Mouse (Mus musculus) embryo, embryonic 10 days (tissue): ENCODE measurements around the gene Zic5.

ENCODE experiments used
- DNase-seq: peaks from one replicate; pipeline ENCODE4 v3.0.0-alpha.2; 2015; ENCODE audit warnings: low spot score

Gene Zic5

GRCm38 (mm10) chr14:122479461-122480109 is 14.1 kb upstream of the Zic5 start:
- DNase-seq = no peak

- DNase-seq = peak; percentile 62
Observed at GRCm38 (mm10) chr14:122478574-122479011, 13.1 kb upstream of the Zic5 start.

- DNase-seq = no peak
Observed at GRCm38 (mm10) chr14:122477971-122478573, 12.6 kb upstream of the Zic5 start.

- no peak for DNase-seq
Observed at GRCm38 (mm10) chr14:122477261-122477671, 11.8 kb upstream of the Zic5 start.

GRCm38 (mm10) chr14:122476822-122477215 is 11.3 kb upstream of the Zic5 start:
- DNase-seq = no peak

- peak; percentile 57 for DNase-seq
Observed at GRCm38 (mm10) chr14:122476041-122476821, 10.8 kb upstream of the Zic5 start.

GRCm38 (mm10) chr14:122475557-122476040 is 10.1 kb upstream of the Zic5 start:
- peak; percentile 40 for DNase-seq

GRCm38 (mm10) chr14:122474891-122475556 is 9.5 kb upstream of the Zic5 start, which contains the start of gene Zic2:
Zic2 (plus strand) TSS chr14:122475435.
- DNase-seq = peak; percentile 81

- DNase-seq = peak; percentile 90
Observed at GRCm38 (mm10) chr14:122474041-122474890, 8.8 kb upstream of the Zic5 start.

GRCm38 (mm10) chr14:122473211-122473751 is 7.8 kb upstream of the Zic5 start:
- DNase-seq = peak; percentile 28

GRCm38 (mm10) chr14:122472647-122473046 is 7.2 kb upstream of the Zic5 start:
- DNase-seq = no peak

- DNase-seq = peak; percentile 56
Observed at GRCm38 (mm10) chr14:122472161-122472560, 6.7 kb upstream of the Zic5 start.

GRCm38 (mm10) chr14:122471449-122472085 is 6.1 kb upstream of the Zic5 start:
- DNase-seq = no peak

GRCm38 (mm10) chr14:122468971-122469755 is 3.7 kb upstream of the Zic5 start:
- peak; percentile 58 for DNase-seq

- DNase-seq = peak; percentile 35
Observed at GRCm38 (mm10) chr14:122467926-122468841, 2.7 kb upstream of the Zic5 start.

GRCm38 (mm10) chr14:122466756-122467362 is 1.4 kb upstream of the Zic5 start:
- no peak for DNase-seq

- peak; percentile 4 for DNase-seq
Observed at GRCm38 (mm10) chr14:122465931-122466490, 534 bp upstream of the Zic5 start.

GRCm38 (mm10) chr14:122464351-122464762 is 1.1 kb downstream of the Zic5 start:
- DNase-seq = peak; percentile 17
